Mouse (Mus musculus) thymus, adult 2 months (tissue): Measurements from ENCODE around the gene 4833439L19Rik. TPM values are rescaled to one million over a fixed set of nuclear protein-coding genes. Genes with fewer than 3 reads are reported as not detected.

Experiments
- DNase-seq: peaks from one replicate; pipeline ENCODE4 v3.0.0; 2021
- H3K27ac ChIP-seq: fragments of 200-500 bp; 2 replicates; pipeline ENCODE4 v1.5.1; 2012; ENCODE audit warnings: low read length, control low read depth; ENCODE audit not compliant: control insufficient read depth, insufficient read depth
- H3K27me3 ChIP-seq: fragments of 200-500 bp; 2 replicates; pipeline ENCODE4 v1.6.1; 2012; ENCODE audit warnings: mild to moderate bottlenecking, low read length, moderate library complexity, mixed read lengths; ENCODE audit not compliant: control insufficient read depth, insufficient read depth
- H3K36me3 ChIP-seq: fragments of 200-500 bp; 2 replicates; pipeline ENCODE4 v1.6.1; 2012; ENCODE audit warnings: mild to moderate bottlenecking, low read length, moderate library complexity; ENCODE audit not compliant: control insufficient read depth, insufficient read depth
- H3K4me1 ChIP-seq: fragments of 200-500 bp; replicated peaks from 2 replicates; pipeline ENCODE4 v1.6.1; 2012; ENCODE audit warnings: low read length; ENCODE audit not compliant: control insufficient read depth, insufficient read depth
- H3K4me3 ChIP-seq: fragments of 200-500 bp; 2 replicates; pipeline ENCODE4 v1.5.1; 2012; ENCODE audit warnings: mild to moderate bottlenecking, low read length, control low read depth, moderate library complexity; ENCODE audit not compliant: control insufficient read depth, insufficient read depth
- CTCF ChIP-seq: fragments of 200-500 bp; IDR thresholded peaks from 2 replicates; pipeline ENCODE4 v1.5.1; 2012; ENCODE audit warnings: mild to moderate bottlenecking, control low read depth, low read length, moderate library complexity, borderline replicate concordance; ENCODE audit not compliant: control insufficient read depth, poor library complexity, insufficient read depth; ENCODE audit errors: extremely low read depth
- POLR2A ChIP-seq: fragments of 200-500 bp; IDR thresholded peaks from 2 replicates; pipeline ENCODE4 v1.6.1; 2012; ENCODE audit warnings: mild to moderate bottlenecking, low read length, control low read depth, moderate library complexity; ENCODE audit not compliant: control insufficient read depth, poor library complexity, insufficient read depth; ENCODE audit errors: extremely low read depth
- WGBS: fragments of 180-500 bp; shearing (Covaris S2); methylation state at CpG from one replicate; pipeline ENCODE4 v1.1.7; 2018; 5-methylcytosine and 5-hydroxymethylcytosine counted together
- polyA plus RNA-seq: library from polyadenylated mRNA; depleted of rRNA; stranded (reverse); fragments of >200 nt; gene quantifications from 2 replicates; pipeline ENCODE4 v1.2.3, GENCODE M21; 2012

4833439L19Rik gene
- polyA plus RNA-seq, 1 experiment = 105 TPM

GRCm38 (mm10) chr13:54556176-54556575 is 9.1 kb downstream of the 4833439L19Rik start:
- H3K4me3 ChIP-seq = no peak overlapping the region
- WGBS = 96% methylated on average over 9 of the region's 9 CpGs
- H3K27me3 ChIP-seq = no peaks in the 10 kb centered on the region
- no peak for DNase-seq
- peaks cover 76% of the 10 kb centered on the region for H3K36me3 ChIP-seq
- H3K27ac ChIP-seq = no peak overlapping the region
- TF ChIP-seq POLR2A (no peak), CTCF (no peak)
- H3K4me1 ChIP-seq = no peaks in the 10 kb centered on the region

GRCm38 (mm10) chr13:54548036-54548435 is 17.2 kb downstream of the 4833439L19Rik start:
- no peak for TF ChIP-seq POLR2A
- no peak for TF ChIP-seq CTCF
- DNase-seq = no peak
- WGBS = 95% methylated on average over 7 of the region's 7 CpGs
- Histone ChIP-seq H3K27ac (no peak overlapping the region), H3K4me1 (no peaks in the 10 kb centered on the region), H3K27me3 (no peaks in the 10 kb centered on the region), H3K4me3 (no peak overlapping the region), H3K36me3 (peaks cover 45% of the 10 kb centered on the region)

- peaks cover 11% of the 10 kb centered on the region; the same call in 1 of the 2 replicates for H3K36me3 ChIP-seq
- H3K27me3 ChIP-seq = no peaks in the 10 kb centered on the region
- no peak for TF ChIP-seq CTCF
- TF ChIP-seq POLR2A = no peak
- H3K4me3 ChIP-seq = no peak overlapping the region
- DNase-seq = no peak
- H3K27ac ChIP-seq = no peak overlapping the region
- no peaks in the 10 kb centered on the region for H3K4me1 ChIP-seq
These were observed 33.1 kb downstream of the 4833439L19Rik start for GRCm38 (mm10) chr13:54532134-54532533.

- Histone ChIP-seq H3K27ac (no peak overlapping the region), H3K4me1 (no peaks in the 10 kb centered on the region), H3K4me3 (no peak overlapping the region), H3K27me3 (no peaks in the 10 kb centered on the region), H3K36me3 (peaks cover 20% of the 10 kb centered on the region)
- TF ChIP-seq CTCF (no peak), POLR2A (no peak)
- WGBS = 91% methylated on average over 6 of the region's 6 CpGs
- no peak for DNase-seq
These were observed 38.1 kb downstream of the 4833439L19Rik start for GRCm38 (mm10) chr13:54527140-54527539.

GRCm38 (mm10) chr13:54521181-54521580 is 44.1 kb downstream of the 4833439L19Rik start:
- no peak overlapping the region for H3K27ac ChIP-seq
- peaks cover 8% of the 10 kb centered on the region; the same call in 1 of the 2 replicates for H3K36me3 ChIP-seq
- no peak for TF ChIP-seq POLR2A
- no peak for TF ChIP-seq CTCF
- no peak overlapping the region for H3K4me3 ChIP-seq
- H3K4me1 ChIP-seq = no peaks in the 10 kb centered on the region
- no peaks in the 10 kb centered on the region for H3K27me3 ChIP-seq
- no peak for DNase-seq

- Histone ChIP-seq H3K4me3 (no peak overlapping the region), H3K4me1 (no peaks in the 10 kb centered on the region), H3K27me3 (no peaks in the 10 kb centered on the region), H3K36me3 (no peaks in the 10 kb centered on the region), H3K27ac (no peak overlapping the region)
- TF ChIP-seq POLR2A (no peak), CTCF (no peak; the same call in 1 of the 2 replicates)
- 98% methylated on average over 4 of the region's 4 CpGs for WGBS
- DNase-seq = peak; percentile 40
These were observed 45.0 kb downstream of the 4833439L19Rik start for GRCm38 (mm10) chr13:54520221-54520620.

GRCm38 (mm10) chr13:54505920-54506319 is 59.3 kb downstream of the 4833439L19Rik start:
- no peak for DNase-seq
- Histone ChIP-seq H3K36me3 (no peaks in the 10 kb centered on the region), H3K4me3 (no peak overlapping the region), H3K4me1 (peaks cover 6% of the 10 kb centered on the region), H3K27ac (no peak overlapping the region), H3K27me3 (no peaks in the 10 kb centered on the region)
- WGBS = 100% methylated on average over 1 of the region's 1 CpGs
- TF ChIP-seq POLR2A (no peak), CTCF (no peak)
